In the genomic region with DNA sequence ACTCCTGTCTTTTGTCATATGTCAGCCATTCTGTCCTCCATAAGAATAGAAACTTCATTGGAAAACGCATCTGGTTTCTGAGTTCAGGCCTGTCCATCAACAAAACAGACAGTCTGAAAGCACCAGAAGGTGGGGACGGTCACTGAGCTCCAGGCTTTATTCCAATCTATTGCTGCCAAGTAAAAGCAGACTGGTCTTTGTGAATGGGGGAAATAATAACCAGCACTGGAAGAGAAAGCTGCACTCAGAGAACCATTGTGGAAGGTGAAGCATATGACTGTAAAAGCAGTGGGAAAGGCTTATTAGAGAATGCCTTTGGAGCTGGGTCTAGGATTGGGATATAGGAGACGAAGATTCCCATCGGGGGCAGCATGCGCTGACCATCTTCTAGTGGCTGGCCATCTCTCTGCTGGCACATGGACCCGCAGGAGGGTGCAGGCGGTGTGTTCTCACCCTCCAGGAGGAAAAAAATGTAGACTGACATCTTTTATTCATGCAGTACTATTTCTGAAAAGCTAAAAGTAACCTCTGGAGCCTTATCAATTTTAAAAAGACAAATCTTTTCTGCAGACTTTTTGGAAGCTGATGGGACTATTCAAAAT, we compare ENCODE assay signal across 18 mouse cellular contexts.
DNase-seq lines count a peak whose midpoint lies in the region; ATAC-seq lines count a peak whose summit lies in the region.
"Had no signal": no experiment of that assay in that cellular context is flagged by ENCODE, and none has a peak within 500 bp of the region (broad histone marks: within the 10 kb centered on the region; RNA-seq: fewer than 3 reads in every experiment).

No protein-coding gene starts in this region.

- H3K27ac ChIP-seq in embryonic facial prominence, embryonic 14.5 days (replicated peaks; ENCODE audit: low read depth, low read length): no peak overlapping the region
- H3K27ac ChIP-seq in embryonic facial prominence, embryonic 10.5 days (replicated peaks): no peak overlapping the region
- H3K27ac ChIP-seq: embryonic facial prominence, embryonic 12.5 days; heart, adult 2 months; heart, embryonic 15.5 days; hindbrain, embryonic 10.5 days; intestine, embryonic 15.5 days had no signal

- no peak overlapping the region for H3K4me2 ChIP-seq in embryonic facial prominence, embryonic 14.5 days (ENCODE audit: low read depth, low read length)
- H3K4me2 ChIP-seq: embryonic facial prominence, embryonic 12.5 days; heart, embryonic 15.5 days; intestine, embryonic 15.5 days had no signal

- H3K4me3 ChIP-seq in embryonic facial prominence, embryonic 14.5 days (ENCODE audit: low read depth, low read length): no peak overlapping the region
- no peak overlapping the region for H3K4me3 ChIP-seq in embryonic facial prominence, embryonic 10.5 days
- H3K4me3 ChIP-seq: embryonic facial prominence, embryonic 12.5 days; heart, adult 2 months; heart, embryonic 15.5 days; hindbrain, embryonic 10.5 days; intestine, embryonic 15.5 days had no signal

- H3K9ac ChIP-seq in embryonic facial prominence, embryonic 14.5 days (ENCODE audit: low read depth, low read length): no peak overlapping the region
- H3K9ac ChIP-seq: embryonic facial prominence, embryonic 12.5 days; heart, embryonic 15.5 days; intestine, embryonic 15.5 days; liver, postnatal 0 days had no signal

- no peaks in the 10 kb centered on the region for H3K4me1 ChIP-seq in embryonic facial prominence, embryonic 14.5 days (ENCODE audit: control insufficient read depth, insufficient read depth, low read length)
- no peaks in the 10 kb centered on the region for H3K4me1 ChIP-seq in embryonic facial prominence, embryonic 10.5 days
- H3K4me1 ChIP-seq: embryonic facial prominence, embryonic 12.5 days; heart, embryonic 15.5 days; hindbrain, embryonic 10.5 days; intestine, embryonic 15.5 days had no signal

- DNase-seq in embryonic facial prominence, embryonic 14.5 days (ENCODE audit: low spot score): peak; percentile 11
- DNase-seq in embryonic facial prominence, embryonic 10.5 days (ENCODE audit: low spot score): no peak
- peak; percentile 8 for DNase-seq in layer of hippocampus, adult 11-12 months (ENCODE audit: low spot score)
- no peak for DNase-seq in layer of hippocampus, postnatal 25 days (ENCODE audit: extremely low spot score in 1 of 2, low spot score in 1 of 2)
- DNase-seq in brain, embryonic 18.5 days (ENCODE audit: low read depth, low spot score): peak; percentile 34
- DNase-seq in layer of hippocampus, postnatal 10 days (ENCODE audit: low spot score in 2 of 2): peak; percentile 8 to 22
- DNase-seq in urinary bladder, postnatal 10 days (ENCODE audit: low spot score): no peak
- DNase-seq: adrenal gland, postnatal 10 days; cerebellum, adult 9-11 months; gastrocnemius, postnatal 10 days; heart, adult 2 months; liver; liver, postnatal 0 days; thymus, postnatal 36 days had no signal

- 75% methylated on average over 7 of the region's 7 CpGs for WGBS in embryonic facial prominence, embryonic 14.5 days
- WGBS in embryonic facial prominence, embryonic 10.5 days: 81% methylated on average over 7 of the region's 7 CpGs

- no peaks in the 10 kb centered on the region for H3K27me3 ChIP-seq in embryonic facial prominence, embryonic 14.5 days (replicated peaks; ENCODE audit: control insufficient read depth, insufficient read depth, low read length)
- H3K27me3 ChIP-seq in embryonic facial prominence, embryonic 10.5 days (replicated peaks; ENCODE audit: low read depth, poor library complexity, severe bottlenecking): no peaks in the 10 kb centered on the region
- H3K27me3 ChIP-seq: embryonic facial prominence, embryonic 12.5 days; heart, embryonic 15.5 days; intestine, embryonic 15.5 days had no signal

- H3K9me3 ChIP-seq in embryonic facial prominence, embryonic 14.5 days (ENCODE audit: control insufficient read depth, low read length): no peaks in the 10 kb centered on the region
- H3K9me3 ChIP-seq in embryonic facial prominence, embryonic 10.5 days: no peaks in the 10 kb centered on the region
- H3K9me3 ChIP-seq: embryonic facial prominence, embryonic 12.5 days; heart, embryonic 15.5 days; hindbrain, embryonic 10.5 days; intestine, embryonic 15.5 days had no signal

- H3K36me3 ChIP-seq in embryonic facial prominence, embryonic 14.5 days (ENCODE audit: control insufficient read depth, insufficient read depth, low read length): no peaks in the 10 kb centered on the region
- no peaks in the 10 kb centered on the region for H3K36me3 ChIP-seq in embryonic facial prominence, embryonic 10.5 days (replicated peaks)
- H3K36me3 ChIP-seq: embryonic facial prominence, embryonic 12.5 days; heart, embryonic 15.5 days; hindbrain, embryonic 10.5 days; intestine, embryonic 15.5 days had no signal

- ATAC-seq in embryonic facial prominence, embryonic 14.5 days (ENCODE audit: low read depth): no peak
- ATAC-seq: intestine, embryonic 15.5 days; liver, postnatal 0 days had no signal

Comparison
In these comparisons a context has a peak if more than half of its experiments do, and no peak if none do; other contexts are left out.
1. DNase-seq: peak in embryonic facial prominence, embryonic 14.5 days (single experiment), layer of hippocampus, adult 11-12 months (single experiment), brain, embryonic 18.5 days (single experiment) and layer of hippocampus, postnatal 10 days (2 of 2); none in embryonic facial prominence, embryonic 10.5 days (single experiment), layer of hippocampus, postnatal 25 days (0 of 2) and urinary bladder, postnatal 10 days (single experiment).